Mouse (Mus musculus): ENCODE measurements around the gene Etl4.

Etl4 gene

DNA sequence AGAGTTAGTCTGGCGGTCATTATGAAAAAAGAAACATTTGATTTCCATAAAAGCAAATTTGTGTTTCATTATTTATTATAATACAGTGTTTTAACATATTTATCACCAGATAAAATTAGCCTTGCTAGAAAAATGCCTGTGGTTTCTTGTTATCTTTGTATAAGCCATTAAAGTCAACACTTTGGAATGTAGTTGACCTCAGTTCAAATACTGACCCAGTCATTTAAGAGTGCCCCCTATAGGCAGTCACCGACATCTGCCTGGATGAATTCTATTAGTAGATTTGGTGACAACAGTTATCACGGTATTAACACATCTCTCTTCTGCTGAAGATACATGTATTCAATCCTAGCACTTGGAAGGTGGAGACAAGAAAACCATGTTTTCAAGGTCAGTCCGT is 536.6 kb downstream of the Etl4 start:
- 80% methylated on average over 4 of the region's 4 CpGs for WGBS

- WGBS = 40% methylated on average over 3 of the region's 3 CpGs
Observed at GRCm38 (mm10) chr2:20450945-20451344, 541.4 kb downstream of the Etl4 start.

DNA sequence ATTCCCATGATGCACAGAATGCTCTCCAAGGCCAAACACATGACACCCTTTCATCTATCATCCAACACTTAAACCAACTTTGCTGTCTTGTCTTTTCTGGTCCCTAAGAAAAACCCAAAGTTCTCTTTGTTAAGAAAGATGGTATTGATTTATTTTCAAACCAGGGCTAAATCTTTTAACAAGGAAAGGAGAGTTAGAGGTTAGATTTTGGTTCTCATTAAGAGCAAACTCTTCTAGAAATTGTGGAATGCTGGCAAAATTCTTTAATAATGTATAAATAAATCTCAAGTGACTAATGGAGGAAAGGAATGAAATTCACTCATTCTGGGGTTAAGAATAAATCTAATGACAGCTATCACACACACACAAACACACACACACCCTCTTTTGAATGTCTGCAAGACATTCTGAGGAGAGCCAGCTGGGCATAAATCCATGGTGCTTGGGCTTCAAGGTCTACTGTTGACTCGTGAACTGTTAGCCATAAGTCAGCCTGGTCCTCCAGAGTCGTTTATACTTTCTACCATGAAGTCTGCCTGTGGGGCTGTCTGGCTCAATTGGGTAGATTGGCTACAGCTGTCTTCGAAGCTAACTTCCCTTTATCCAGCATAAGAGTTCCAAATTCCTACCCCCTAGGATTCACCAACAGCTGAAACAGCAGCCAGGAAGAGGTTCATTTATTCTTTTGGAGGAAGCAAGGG is 544.1 kb downstream of the Etl4 start:
- 77% methylated on average over 3 of the region's 3 CpGs for WGBS

GRCm38 (mm10) chr2:20479199-20479598 is 569.6 kb downstream of the Etl4 start:
- WGBS = 86% methylated on average over 2 of the region's 2 CpGs

GRCm38 (mm10) chr2:20486137-20486788 is 576.7 kb downstream of the Etl4 start:
- 52% methylated on average over 2 of the region's 2 CpGs for WGBS

GRCm38 (mm10) chr2:20489090-20489489 is 579.5 kb downstream of the Etl4 start:
- WGBS = 83% methylated on average over 3 of the region's 3 CpGs

DNA sequence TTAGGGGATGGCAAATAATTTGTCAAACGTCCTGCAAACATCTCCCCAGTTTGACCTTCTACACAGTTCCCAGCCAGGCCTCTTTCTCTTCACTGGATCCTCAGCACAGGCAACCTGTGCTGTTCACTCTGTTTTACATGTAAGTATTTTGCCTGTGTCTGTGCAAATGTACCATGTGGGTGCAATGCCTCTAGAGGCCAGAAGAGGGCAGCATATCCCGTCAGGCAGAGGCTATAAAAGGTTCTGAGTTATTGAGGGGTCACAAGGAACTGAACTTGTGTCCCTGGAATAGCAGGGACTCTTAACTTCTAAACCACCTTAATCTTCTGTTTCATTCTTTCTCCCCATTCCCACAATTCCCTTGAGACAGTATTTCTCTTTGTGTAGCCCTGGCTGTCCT is 582.5 kb downstream of the Etl4 start:
- 59% methylated on average over 2 of the region's 2 CpGs for WGBS

- 91% methylated on average over 2 of the region's 2 CpGs for whole genome bisulfite sequencing
Observed at GRCm38 (mm10) chr2:20493806-20494205, 584.2 kb downstream of the Etl4 start.

GRCm38 (mm10) chr2:20494666-20495065 is 585.1 kb downstream of the Etl4 start:
- 15% methylated on average over 3 of the region's 3 CpGs for WGBS

GRCm38 (mm10) chr2:20496219-20496800 is 586.7 kb downstream of the Etl4 start:
- 65% methylated on average over 8 of the region's 8 CpGs for WGBS

- WGBS = 81% methylated on average over 6 of the region's 6 CpGs
Observed at GRCm38 (mm10) chr2:20507832-20508723, 598.5 kb downstream of the Etl4 start.

- WGBS = 74% methylated on average over 3 of the region's 3 CpGs
Observed at GRCm38 (mm10) chr2:20508724-20509052, 599.1 kb downstream of the Etl4 start.

- 78% methylated on average over 2 of the region's 2 CpGs for WGBS
Observed at GRCm38 (mm10) chr2:20510061-20510460, 600.5 kb downstream of the Etl4 start.

DNA sequence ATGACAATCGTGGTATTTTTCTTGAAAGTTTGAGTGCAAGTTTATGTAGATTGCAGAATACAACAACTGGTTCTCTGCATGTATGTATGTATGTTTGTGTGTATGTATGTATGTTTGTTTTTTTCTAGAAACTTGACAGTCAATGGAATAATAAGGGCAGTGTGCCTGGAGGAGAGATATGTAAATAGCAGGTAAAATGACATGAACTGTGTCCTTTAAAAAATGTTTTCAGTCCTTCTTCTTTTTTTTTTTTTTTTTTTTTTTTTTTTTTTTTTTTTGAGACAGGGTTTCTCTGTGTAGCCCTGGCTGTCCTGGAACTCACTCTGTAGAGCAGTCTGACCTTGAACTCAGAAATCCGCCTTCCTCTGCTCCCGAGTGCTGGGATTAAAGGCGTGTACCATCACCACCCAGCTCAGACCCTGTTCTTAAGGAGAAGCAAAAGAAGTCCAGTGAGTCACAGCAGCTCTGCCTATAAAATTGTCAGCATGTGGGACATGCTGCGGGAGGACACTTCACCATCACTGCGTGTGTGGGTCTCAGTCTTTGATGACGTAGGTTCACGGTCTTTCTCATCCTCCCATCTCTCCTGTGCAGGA is 606.8 kb downstream of the Etl4 start:
- WGBS = 85% methylated on average over 8 of the region's 8 CpGs

- WGBS = 83% methylated on average over 2 of the region's 2 CpGs
Observed at GRCm38 (mm10) chr2:20517853-20518252, 608.3 kb downstream of the Etl4 start.

DNA sequence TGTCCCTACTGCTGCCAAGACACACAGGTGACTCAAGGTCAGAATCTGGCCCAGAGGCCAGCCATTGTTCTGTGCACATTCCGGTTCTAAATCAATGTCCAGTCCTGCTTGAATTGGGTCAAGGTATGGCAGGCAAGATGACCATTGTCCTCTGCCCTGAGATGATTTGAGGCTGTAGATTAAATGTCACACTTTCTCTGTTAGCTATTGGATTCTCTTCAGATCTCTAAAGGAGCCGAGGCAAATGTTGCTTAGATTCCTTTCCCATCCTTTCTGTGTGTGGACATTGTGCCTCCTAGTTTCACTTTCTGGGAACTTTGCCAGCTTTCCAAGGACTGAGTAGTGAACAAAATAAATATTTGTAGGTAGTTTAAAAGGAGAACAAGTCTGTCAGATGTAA is 608.9 kb downstream of the Etl4 start:
- 44% methylated on average over 2 of the region's 2 CpGs for WGBS

DNA sequence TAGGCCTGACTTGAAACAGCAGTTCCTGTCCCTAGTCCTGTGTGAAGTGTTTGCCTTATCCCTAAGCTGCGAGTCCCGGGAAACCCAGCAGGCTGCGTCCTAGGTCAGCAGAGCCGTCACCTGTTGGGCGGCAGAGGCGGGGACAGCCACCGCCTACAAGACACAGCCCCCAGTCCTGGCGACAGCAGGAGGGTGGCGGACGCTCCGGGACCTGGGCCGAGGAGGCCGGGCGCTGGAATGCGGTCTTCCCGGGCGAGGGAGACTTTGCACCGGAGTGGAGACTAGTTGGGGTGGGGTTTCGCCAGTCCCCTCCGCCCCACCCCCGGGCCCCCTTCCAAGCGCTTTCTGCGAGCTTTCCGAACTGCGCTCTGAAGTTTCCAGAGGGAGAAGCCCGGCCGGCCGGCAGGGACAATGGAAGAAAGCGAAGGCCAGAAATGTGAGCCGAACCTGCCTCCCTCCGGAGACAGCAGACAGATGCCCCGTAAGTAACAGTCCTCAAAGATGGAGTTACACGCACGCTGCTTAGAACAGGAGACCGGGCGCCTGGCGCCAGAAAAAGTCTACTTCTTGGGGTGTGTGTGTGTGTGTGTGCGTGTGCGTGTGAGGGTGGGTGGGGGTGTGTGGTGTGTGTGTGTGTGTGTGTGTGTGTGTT is 610.0 kb downstream of the Etl4 start:
- WGBS = 6% methylated on average over 39 of the region's 39 CpGs

GRCm38 (mm10) chr2:20520099-20520475 is 610.5 kb downstream of the Etl4 start:
- 3% methylated on average over 12 of the region's 12 CpGs for WGBS

DNA sequence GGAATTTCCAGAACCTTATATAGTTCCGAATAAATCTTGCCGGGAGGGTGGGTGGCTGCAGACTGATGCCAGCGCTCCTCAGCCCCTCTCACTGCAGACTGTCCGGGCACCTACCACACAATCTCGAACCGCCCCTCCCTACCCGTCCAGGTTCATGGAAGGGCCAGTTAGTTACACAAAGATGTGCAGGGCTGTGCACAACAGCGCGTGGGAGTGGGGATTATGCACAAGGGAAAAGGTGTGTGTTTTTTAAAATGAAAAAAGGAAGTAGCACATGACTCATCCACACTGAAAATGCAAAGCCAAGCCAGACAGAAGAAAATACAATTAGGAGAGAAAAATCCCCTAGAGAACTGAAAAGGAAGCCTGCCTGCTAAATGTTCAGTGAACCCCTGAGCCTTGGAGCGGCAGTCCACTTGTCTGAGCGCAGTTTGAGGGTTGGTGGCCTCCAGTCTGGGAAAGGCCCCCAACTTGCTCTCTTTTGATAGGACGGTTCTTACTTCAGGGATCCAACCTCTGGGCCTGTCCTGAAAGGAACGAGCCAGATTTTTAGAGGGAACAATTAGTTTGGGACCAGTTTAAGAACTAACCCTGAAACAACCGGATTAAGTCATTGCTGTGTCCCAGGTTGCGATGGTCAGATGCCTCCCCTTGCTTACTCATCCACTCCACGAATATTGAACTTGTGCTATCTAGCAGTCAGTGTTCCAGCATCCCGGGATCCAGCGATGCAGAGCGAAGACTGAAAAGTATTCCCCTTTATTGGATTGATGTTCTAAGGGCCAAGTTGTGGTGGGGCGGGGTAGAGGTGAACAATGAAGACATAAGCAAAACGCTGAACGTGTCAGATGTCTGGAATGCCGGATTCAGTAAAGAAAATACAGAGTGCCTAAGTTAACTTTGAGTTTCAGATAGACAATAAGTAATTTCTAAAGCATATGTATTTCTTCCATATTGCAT is 611.3 kb downstream of the Etl4 start:
- 39% methylated on average over 23 of the region's 23 CpGs for WGBS

- 85% methylated on average over 11 of the region's 11 CpGs for WGBS
Observed at GRCm38 (mm10) chr2:20521686-20522285, 612.2 kb downstream of the Etl4 start.
